Mouse (Mus musculus) heart, embryonic 13.5 days (tissue): ENCODE results near the gene Ano10. TPM values are rescaled to one million over a fixed set of nuclear protein-coding genes. Genes with fewer than 3 reads are reported as not detected.
A peak's percentile ranks its signal among the peaks of the same experiment; 100 is the strongest.
"Not testable (repeated sequence)": the region's sequence is repeated elsewhere in the genome, so short reads cannot be mapped to it uniquely, and the experiment has no call there.

Experiments used
- ATAC-seq: fragments of 200-750 bp; cut with Nextera tagmentation; 2 replicates; pipeline ENCODE4 v1.8.0; 2017; ENCODE audit warnings: moderate TSS enrichment; ENCODE audit not compliant: insufficient number of reproducible peaks, low FRiP score, low TSS enrichment; ENCODE audit errors: extremely low read depth
- H3K27ac ChIP-seq: fragments of 300-500 bp; sonication (generic); replicated peaks from 2 replicates; pipeline ENCODE4 v1.5.1; 2015; ENCODE audit warnings: moderate library complexity, mild to moderate bottlenecking, inconsistent platforms
- H3K27me3 ChIP-seq: fragments of 300-500 bp; sonication (generic); replicated peaks from 2 replicates; pipeline ENCODE4 v1.6.1; 2015; ENCODE audit warnings: mild to moderate bottlenecking, inconsistent platforms
- H3K36me3 ChIP-seq: fragments of 300-500 bp; sonication (generic); 2 replicates; pipeline ENCODE4 v1.6.1; 2015; ENCODE audit warnings: mild to moderate bottlenecking, inconsistent platforms
- H3K4me1 ChIP-seq: fragments of 300-500 bp; sonication (generic); 2 replicates; pipeline ENCODE4 v1.6.1; 2015; ENCODE audit warnings: inconsistent platforms
- H3K4me2 ChIP-seq: fragments of 300-500 bp; sonication (generic); 2 replicates; pipeline ENCODE4 v1.6.1; 2015; ENCODE audit warnings: inconsistent platforms, mild to moderate bottlenecking, moderate library complexity
- H3K4me3 ChIP-seq: fragments of 300-500 bp; sonication (generic); 2 replicates; pipeline ENCODE4 v1.5.1; 2015; ENCODE audit warnings: moderate library complexity, mild to moderate bottlenecking, inconsistent platforms
- H3K9ac ChIP-seq: fragments of 300-500 bp; sonication (generic); 2 replicates; pipeline ENCODE4 v1.6.1; 2015; ENCODE audit warnings: inconsistent platforms, mild to moderate bottlenecking, moderate library complexity
- H3K9me3 ChIP-seq: fragments of 300-500 bp; sonication (generic); 2 replicates; pipeline ENCODE4 v1.6.1; 2016; ENCODE audit warnings: inconsistent platforms
- WGBS: fragments of 180-500 bp; shearing (Covaris S2); methylation state at CpG from one replicate; pipeline ENCODE4 v1.1.7; 2015; ENCODE audit warnings: mixed read lengths; 5-methylcytosine and 5-hydroxymethylcytosine counted together
- polyA plus RNA-seq: library from polyadenylated mRNA; unstranded; fragments of >200 nt; fragmentation: Nextera tagmentation; extraction: Ambion mirVana; gene quantifications from 2 replicates; pipeline ENCODE4 v1.2.1, GENCODE M21; 2015

Gene Ano10
- polyA plus RNA-seq, 1 experiment from 2014 or later, result 30.8 TPM

GRCm38 (mm10) chr9:122314386-122314785 lies 20.2 kb upstream of the Ano10 start:
- Histone ChIP-seq H3K4me3 (no peak overlapping the region), H3K36me3 (no peaks in the 10 kb centered on the region), H3K4me1 (peaks cover 15% of the 10 kb centered on the region), H3K9me3 (no peaks in the 10 kb centered on the region), H3K27ac (no peak overlapping the region), H3K4me2 (no peak overlapping the region), H3K27me3 (no peaks in the 10 kb centered on the region), H3K9ac (no peak overlapping the region)
- WGBS, result 76% methylated on average over 6 of the region's 6 CpGs
- ATAC-seq, result no peak

- not testable (repeated sequence) for H3K27ac ChIP-seq, ATAC-seq, H3K9me3 ChIP-seq, H3K36me3 ChIP-seq, H3K27me3 ChIP-seq, H3K9ac ChIP-seq, H3K4me2 ChIP-seq, H3K4me3 ChIP-seq
- H3K4me1 ChIP-seq, result peaks cover 17% of the 10 kb centered on the region
- 45% methylated on average over 1 of the region's 1 CpGs for WGBS
These were observed 18.9 kb upstream of the Ano10 start for GRCm38 (mm10) chr9:122313128-122313527.

- peaks cover 17% of the 10 kb centered on the region for H3K4me1 ChIP-seq
- no peak for ATAC-seq
- 76% methylated on average over 7 of the region's 7 CpGs for WGBS
- no peak overlapping the region for H3K27ac ChIP-seq
- no peak overlapping the region for H3K4me3 ChIP-seq
- H3K9ac ChIP-seq, result no peak overlapping the region
- H3K9me3 ChIP-seq, result no peaks in the 10 kb centered on the region
- H3K36me3 ChIP-seq, result no peaks in the 10 kb centered on the region
- no peaks in the 10 kb centered on the region for H3K27me3 ChIP-seq
- no peak overlapping the region for H3K4me2 ChIP-seq
These were observed 18.2 kb upstream of the Ano10 start for GRCm38 (mm10) chr9:122312296-122312990.

- no peaks in the 10 kb centered on the region for H3K27me3 ChIP-seq
- peak overlapping the region; percentile 73 for H3K4me2 ChIP-seq
- H3K9ac ChIP-seq, result peak overlapping the region; percentile 85
- H3K36me3 ChIP-seq, result no peaks in the 10 kb centered on the region
- H3K4me1 ChIP-seq, result peaks cover 17% of the 10 kb centered on the region
- H3K9me3 ChIP-seq, result no peaks in the 10 kb centered on the region
- no peak for ATAC-seq
- H3K4me3 ChIP-seq, result peak overlapping the region; percentile 65
- WGBS, result 66% methylated on average over 7 of the region's 7 CpGs
- peak overlapping the region; percentile 69; the same call in 1 of the 2 replicates for H3K27ac ChIP-seq
These were observed 17.0 kb upstream of the Ano10 start for GRCm38 (mm10) chr9:122311051-122311760.

- Histone ChIP-seq H3K27ac (peak overlapping the region; percentile 69; the same call in 1 of the 2 replicates), H3K4me3 (peak overlapping the region; percentile 65), H3K27me3 (no peaks in the 10 kb centered on the region), H3K4me1 (peaks cover 17% of the 10 kb centered on the region), H3K9ac (peak overlapping the region; percentile 85), H3K4me2 (peak overlapping the region; percentile 73), H3K9me3 (no peaks in the 10 kb centered on the region), H3K36me3 (no peaks in the 10 kb centered on the region)
- ATAC-seq, result no peak; the same call in 1 of the 2 replicates
- 6% methylated on average over 19 of the region's 19 CpGs for WGBS
These were observed 16.4 kb upstream of the Ano10 start for GRCm38 (mm10) chr9:122310613-122311049.

- no peak for ATAC-seq
- Histone ChIP-seq H3K4me1 (peaks cover 17% of the 10 kb centered on the region), H3K9ac (peak overlapping the region; percentile 45; the same call in 1 of the 2 replicates), H3K4me3 (no peak overlapping the region), H3K9me3 (no peaks in the 10 kb centered on the region), H3K4me2 (peak overlapping the region; percentile 33), H3K27ac (no peak overlapping the region), H3K36me3 (no peaks in the 10 kb centered on the region), H3K27me3 (no peaks in the 10 kb centered on the region)
- 46% methylated on average over 14 of the region's 14 CpGs for WGBS
These were observed 15.1 kb upstream of the Ano10 start for GRCm38 (mm10) chr9:122309013-122309980.

- Histone ChIP-seq H3K9ac (no peak overlapping the region), H3K9me3 (no peaks in the 10 kb centered on the region), H3K4me1 (peaks cover 12% of the 10 kb centered on the region), H3K4me2 (no peak overlapping the region), H3K4me3 (no peak overlapping the region), H3K27me3 (no peaks in the 10 kb centered on the region), H3K27ac (no peak overlapping the region), H3K36me3 (no peaks in the 10 kb centered on the region)
- no peak for ATAC-seq
- WGBS, result 77% methylated on average over 3 of the region's 3 CpGs
These were observed 11.1 kb upstream of the Ano10 start for GRCm38 (mm10) chr9:122305302-122305701.

- no peaks in the 10 kb centered on the region for H3K36me3 ChIP-seq
- H3K27ac ChIP-seq, result no peak overlapping the region
- H3K4me3 ChIP-seq, result no peak overlapping the region
- peaks cover 10% of the 10 kb centered on the region for H3K4me1 ChIP-seq
- H3K9ac ChIP-seq, result no peak overlapping the region
- no peak for ATAC-seq
- H3K9me3 ChIP-seq, result no peaks in the 10 kb centered on the region
- H3K27me3 ChIP-seq, result no peaks in the 10 kb centered on the region
- no peak overlapping the region for H3K4me2 ChIP-seq
- 66% methylated on average over 5 of the region's 5 CpGs for WGBS
These were observed 1.9 kb upstream of the Ano10 start for GRCm38 (mm10) chr9:122296169-122296568.

GRCm38 (mm10) chr9:122295396-122295795 lies 1.2 kb upstream of the Ano10 start:
- Histone ChIP-seq H3K9me3 (no peaks in the 10 kb centered on the region), H3K27ac (no peak overlapping the region), H3K4me3 (no peak overlapping the region), H3K9ac (no peak overlapping the region), H3K4me2 (no peak overlapping the region), H3K27me3 (no peaks in the 10 kb centered on the region), H3K4me1 (peaks cover 10% of the 10 kb centered on the region), H3K36me3 (no peaks in the 10 kb centered on the region)
- no peak for ATAC-seq

- H3K27me3 ChIP-seq, result no peaks in the 10 kb centered on the region
- under 1% methylated on average over 23 of the region's 23 CpGs for WGBS
These were observed 370 bp downstream of the Ano10 start for GRCm38 (mm10) chr9:122293865-122294241.

GRCm38 (mm10) chr9:122290192-122290591 lies 4.0 kb downstream of the Ano10 start:
- Histone ChIP-seq H3K9ac (no peak overlapping the region), H3K4me2 (no peak overlapping the region), H3K4me1 (peaks cover 15% of the 10 kb centered on the region), H3K9me3 (no peaks in the 10 kb centered on the region), H3K36me3 (no peaks in the 10 kb centered on the region), H3K27ac (no peak overlapping the region), H3K4me3 (no peak overlapping the region), H3K27me3 (no peaks in the 10 kb centered on the region)
- ATAC-seq, result no peak
- 85% methylated on average over 2 of the region's 2 CpGs for WGBS

More at GRCm38 (mm10) chr9:122293865-122294241, 370 bp downstream of the Ano10 start:
- no peaks in the 10 kb centered on the region for H3K36me3 ChIP-seq
- peak; percentile 17 for ATAC-seq
- peak overlapping the region; percentile 79 for H3K4me2 ChIP-seq
- peak overlapping the region; percentile 85 for H3K4me3 ChIP-seq
- peak overlapping the region; percentile 77 for H3K27ac ChIP-seq
- peak overlapping the region; percentile 92 for H3K9ac ChIP-seq
- H3K4me1 ChIP-seq, result peaks cover 10% of the 10 kb centered on the region
- no peaks in the 10 kb centered on the region for H3K9me3 ChIP-seq
